Mouse (Mus musculus) naive thymus-derived CD4-positive, alpha-beta T cell, adult 2 months (primary cell): ENCODE data around the gene Chil1.

Source experiments
- DNase-seq: peaks from one replicate; pipeline ENCODE4 v3.0.0-alpha.2; 2011; ENCODE audit warnings: low read depth

Chil1 gene

GRCm38 (mm10) chr1:134182025-134182424, at the start of gene Chil1:
Gene Chil1, plus strand, starts transcription at chr1:134182176.
- no peak for DNase-seq

DNA sequence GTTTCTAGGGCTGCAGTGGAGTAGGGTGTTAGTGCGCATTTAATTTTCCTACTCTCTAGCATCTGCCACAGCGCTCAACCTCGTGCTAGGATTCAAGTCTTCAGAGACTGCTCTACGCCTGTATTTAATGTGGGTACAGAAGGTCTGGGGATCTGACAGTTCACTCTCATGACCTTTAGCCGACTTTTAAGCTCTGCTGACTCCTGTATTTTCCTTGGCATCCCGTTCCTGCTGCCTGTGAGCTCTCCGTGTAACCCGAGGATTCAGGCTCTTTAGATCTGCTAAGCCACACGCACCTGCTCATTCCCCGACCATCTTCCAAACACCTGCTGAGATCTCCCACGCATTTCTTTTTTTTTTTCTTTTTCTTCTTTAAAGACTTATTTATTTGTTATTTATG, 48.7 kb upstream of the Chil1 start:
- no peak for DNase-seq

GRCm38 (mm10) chr1:134136351-134136750, 45.6 kb upstream of the Chil1 start:
- DNase-seq: no peak

GRCm38 (mm10) chr1:134138424-134138823, 43.6 kb upstream of the Chil1 start:
- no peak for DNase-seq

DNA sequence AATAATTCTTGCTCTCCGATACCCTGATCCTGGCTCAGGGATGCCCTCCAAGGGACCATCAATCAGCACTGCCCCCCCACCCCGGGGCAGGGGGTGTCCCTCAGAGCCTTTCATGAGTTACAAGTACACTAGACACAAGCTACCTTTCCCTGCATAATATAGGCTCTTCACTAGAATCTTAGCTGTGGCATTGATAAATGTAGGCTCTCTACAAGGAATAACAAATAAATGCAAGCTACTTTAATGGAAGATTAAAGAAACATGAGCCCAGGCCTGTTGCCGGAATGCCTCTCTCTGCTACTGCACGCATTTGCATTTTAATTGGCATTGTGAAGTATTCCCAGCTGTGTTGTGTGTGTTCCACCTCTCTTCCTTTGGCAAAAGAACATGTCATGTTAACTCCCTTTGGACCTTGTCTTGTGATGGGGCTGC, 39.6 kb upstream of the Chil1 start:
- DNase-seq: no peak

DNA sequence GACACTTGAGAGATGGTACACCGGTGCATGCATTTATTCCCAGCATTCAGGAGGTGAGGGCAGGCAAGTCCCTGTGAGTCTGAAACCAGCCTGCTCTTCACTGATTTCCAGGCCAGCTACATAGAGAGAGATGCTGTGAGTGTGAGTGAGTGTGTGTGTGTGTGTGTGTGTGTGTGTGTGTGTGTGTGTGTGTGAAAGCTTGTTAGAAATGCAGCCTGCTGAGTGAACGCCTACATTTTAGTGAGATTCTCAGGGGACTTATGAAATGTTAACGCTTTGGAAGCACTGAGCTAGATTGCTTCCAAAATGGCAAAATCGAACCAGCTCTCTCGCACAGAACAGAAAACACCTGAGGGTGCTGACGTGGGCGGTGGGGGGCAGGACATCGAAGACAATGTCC, 35.9 kb upstream of the Chil1 start:
- no peak for DNase-seq

DNA sequence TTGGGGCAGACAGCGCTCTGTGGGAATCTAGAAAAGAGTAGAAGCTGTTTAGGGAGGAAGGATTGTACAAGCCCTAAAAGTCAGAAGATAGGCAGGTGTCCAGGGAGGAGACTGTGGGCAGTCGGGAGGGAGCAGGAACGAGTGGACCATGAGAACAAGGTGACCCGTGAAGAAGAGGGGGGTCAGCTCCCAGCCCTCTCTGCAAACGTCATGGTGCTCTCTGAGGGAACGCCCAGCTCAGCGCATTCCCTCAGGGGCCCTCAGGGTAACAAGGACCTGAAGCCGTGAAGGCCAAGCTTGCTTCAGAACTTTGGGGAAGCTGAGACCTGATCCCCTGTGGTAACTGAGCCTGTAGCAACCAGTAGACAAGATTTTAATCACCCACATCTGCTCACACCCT, 31.9 kb upstream of the Chil1 start:
- DNase-seq: no peak

DNA sequence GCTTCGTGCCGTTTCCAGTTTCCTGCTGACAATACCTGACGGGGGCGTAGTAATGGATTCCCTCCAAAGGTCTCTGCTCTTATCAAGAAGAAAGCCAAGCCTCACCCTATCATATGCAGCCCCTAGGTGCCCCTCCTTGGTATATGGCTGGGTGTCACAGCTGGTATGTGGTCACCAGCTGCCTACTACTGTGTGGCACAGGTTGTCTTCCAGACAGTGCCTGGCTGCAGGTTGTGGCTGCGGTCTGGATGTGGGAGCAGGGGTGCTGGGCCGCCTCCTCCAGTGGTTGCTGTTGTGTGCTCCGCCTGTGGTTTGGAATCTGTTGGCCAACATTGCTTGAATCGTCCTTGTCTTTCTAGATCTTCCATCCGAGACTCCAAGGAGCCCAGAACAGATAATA, 31.2 kb upstream of the Chil1 start:
- DNase-seq: no peak

DNA sequence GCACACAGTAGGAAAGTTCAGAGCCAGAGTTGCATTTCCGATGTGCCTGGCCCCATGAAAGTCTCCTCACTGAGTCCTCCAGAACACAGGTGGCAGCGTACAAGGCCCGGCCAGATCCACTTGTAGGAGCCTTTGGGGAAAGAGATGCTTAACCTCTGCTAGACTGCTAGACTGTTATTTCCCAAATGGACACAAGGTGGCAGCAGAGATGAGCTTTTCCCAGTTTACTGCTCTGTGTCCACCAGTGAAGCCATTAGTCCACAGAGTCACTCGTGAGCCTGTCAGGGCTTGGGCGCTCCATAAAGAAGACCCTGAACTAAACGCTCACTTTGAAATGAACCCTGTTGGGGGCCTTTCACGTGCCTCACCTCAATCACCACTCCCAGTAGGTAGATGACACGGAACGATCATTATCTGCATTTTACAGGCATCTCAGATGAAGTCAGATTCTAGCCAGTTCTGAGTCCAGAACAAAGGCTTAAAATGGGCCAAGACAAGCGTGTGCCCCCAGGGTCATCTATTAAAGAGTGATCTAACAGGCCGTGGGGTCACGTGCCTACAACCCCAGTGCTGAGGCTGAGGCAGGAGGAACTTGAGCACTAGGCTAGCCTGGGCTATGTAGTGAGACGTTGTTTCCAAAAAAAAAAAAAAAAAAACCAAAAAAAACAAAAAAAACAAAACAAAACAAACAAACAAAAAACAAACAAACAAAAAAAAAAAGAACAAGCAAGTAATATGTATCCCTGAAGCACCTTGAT, 30.1 kb upstream of the Chil1 start:
- DNase-seq: peak; percentile 78

GRCm38 (mm10) chr1:134152626-134153590, 29.1 kb upstream of the Chil1 start:
- no peak for DNase-seq

GRCm38 (mm10) chr1:134154121-134154520, 27.9 kb upstream of the Chil1 start:
- no peak for DNase-seq

DNA sequence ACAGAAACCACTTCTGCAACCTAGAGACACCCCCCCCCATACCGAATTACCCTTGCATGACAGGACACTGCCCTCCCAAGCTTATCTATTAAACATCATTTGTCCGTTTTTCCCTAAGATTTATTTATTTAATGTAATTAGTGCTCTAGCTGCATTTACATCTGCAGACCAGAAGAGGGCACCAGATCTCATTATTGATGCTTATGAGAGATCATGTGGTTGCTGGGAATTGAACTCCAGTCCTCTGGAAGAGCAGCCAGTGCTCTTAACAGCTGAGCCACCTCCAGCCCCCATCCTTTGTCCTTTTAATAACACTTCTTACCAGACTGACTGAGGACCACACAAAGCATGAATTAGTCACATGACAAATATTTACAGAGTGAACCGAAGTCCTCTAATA, 27.3 kb upstream of the Chil1 start:
- peak; percentile 23 for DNase-seq

DNA sequence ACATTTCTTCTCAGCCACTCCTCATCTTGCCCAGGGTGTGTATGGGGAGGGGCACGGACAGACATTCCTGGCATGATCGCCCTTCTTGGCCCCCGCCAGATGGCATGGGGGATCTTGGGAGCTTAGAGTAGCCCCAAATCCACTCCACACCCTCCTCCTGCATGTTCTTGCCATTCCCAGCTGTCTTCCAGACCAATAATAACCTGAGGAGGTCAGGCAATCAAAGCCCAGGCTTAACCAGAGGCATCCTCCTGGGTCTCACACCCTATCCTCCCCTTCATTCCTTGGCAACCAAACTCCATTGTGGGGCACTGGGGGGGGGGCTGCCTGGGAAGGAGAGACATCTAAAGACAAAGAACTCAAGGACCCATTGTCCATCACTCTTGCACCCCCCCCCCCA, 21.6 kb upstream of the Chil1 start:
- DNase-seq: no peak

DNA sequence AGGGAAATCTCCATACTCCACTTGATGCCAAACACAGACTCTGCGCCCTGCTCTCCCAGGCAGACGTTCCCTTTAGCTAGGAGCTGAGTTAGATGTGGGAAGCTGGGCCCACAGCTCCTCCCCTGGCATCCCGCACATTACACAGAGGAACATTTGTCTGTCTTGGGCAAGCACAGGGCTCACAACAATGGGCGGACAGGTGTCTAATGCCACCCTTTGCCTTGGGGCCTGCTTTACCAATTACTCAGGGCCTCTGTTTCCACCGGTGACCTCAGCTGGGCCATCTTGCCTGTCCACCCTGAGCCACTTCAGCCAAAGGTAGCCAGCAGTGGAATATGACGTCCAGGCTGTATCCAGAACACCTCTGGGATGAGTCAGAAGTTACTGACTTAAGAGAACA, 20.6 kb upstream of the Chil1 start:
- DNase-seq: no peak

DNA sequence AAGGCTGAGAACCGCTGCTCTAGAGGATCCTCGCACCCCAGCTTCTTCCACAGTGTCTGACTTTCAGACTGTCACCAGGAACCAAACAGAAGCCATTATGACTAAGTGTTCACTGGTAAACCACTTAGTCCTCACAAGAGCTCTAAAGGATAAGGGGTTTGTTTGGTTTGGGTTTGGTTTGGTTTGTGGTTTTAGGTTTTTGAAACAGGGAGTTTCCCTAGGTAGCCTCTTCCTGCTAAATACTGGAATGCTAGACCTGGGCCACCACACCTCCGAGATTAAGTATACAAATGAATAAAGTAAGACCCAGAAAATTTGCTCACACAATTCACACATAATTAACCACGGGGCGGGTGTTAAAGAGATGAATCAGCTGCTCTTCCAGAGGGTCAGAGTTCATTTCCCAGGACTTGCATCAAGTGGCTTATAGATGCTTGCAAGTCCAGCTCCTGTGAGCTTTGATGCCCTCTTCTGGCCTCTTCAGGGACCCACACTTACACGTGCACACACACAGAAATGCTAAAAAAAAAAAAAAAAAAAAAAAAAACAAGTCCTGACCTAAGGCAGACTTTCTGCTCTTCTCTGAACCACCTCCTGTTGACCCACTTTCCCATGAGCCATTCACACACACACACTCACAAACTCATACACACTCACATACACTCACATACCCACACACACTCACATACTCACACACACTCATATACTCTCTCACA, 19.3 kb upstream of the Chil1 start:
- DNase-seq: no peak

DNA sequence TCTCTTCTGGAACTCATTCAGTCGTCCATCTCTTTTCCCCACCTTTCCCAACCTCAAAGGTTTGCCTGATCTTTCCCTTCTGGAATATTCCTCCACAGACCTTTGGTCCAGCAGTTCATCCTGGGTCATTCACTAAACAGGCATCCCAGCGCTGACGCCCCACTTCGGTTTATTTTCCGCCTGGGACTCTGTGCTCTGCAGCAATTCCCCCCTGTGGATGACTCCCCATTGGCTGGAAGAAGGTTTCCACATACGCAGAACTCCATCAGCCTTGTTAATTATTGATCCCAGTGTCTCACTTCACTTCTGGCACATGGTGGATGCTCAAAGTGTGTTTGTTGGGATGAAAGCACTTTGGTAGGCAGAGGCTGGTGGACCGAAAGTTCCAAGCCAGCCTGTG, 18.5 kb upstream of the Chil1 start:
- no peak for DNase-seq

DNA sequence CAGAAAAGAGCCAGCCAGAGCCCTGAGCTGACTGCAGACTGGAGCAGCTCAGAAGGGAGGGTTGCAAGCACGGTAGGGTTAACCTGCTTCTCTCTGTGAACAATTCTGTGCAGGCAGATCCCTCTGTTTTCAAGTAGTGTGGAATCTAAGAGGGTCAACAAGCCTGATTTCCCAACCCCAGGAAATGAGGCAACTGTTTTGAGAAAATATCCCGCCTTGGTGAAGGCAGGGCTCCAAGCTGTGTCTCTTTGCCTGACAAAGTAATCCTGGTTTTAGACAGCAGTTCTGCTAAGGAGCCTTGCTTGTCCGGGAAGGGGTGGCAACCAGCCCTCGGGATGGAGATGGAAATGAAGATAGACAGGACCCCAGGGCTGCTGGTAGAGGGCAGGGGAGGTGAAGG, 17.5 kb upstream of the Chil1 start:
- no peak for DNase-seq

DNA sequence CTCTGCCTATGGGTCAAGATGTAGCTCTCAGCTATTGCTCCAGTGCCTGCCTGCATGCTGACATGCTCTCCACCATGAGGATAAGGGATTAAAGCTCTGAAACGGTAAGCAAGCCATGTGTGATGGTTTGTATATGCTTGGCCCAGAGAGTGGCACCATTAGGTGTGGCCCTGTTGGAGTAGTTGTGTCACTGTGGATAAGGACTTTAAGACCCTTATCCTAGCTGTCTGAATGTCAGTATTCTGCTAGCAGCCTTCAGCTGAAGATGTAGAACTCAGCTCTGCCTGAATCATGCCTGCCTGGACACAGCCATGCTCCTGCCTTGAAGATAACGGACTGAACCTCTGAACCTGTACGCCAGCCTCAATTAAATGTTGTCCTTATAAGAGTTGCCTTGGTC, 15.4 kb upstream of the Chil1 start:
- DNase-seq: no peak

- DNase-seq: no peak
Measured at GRCm38 (mm10) chr1:134167416-134168305, 14.3 kb upstream of the Chil1 start.

- no peak for DNase-seq
Measured at GRCm38 (mm10) chr1:134168567-134168966, 13.4 kb upstream of the Chil1 start.

DNA sequence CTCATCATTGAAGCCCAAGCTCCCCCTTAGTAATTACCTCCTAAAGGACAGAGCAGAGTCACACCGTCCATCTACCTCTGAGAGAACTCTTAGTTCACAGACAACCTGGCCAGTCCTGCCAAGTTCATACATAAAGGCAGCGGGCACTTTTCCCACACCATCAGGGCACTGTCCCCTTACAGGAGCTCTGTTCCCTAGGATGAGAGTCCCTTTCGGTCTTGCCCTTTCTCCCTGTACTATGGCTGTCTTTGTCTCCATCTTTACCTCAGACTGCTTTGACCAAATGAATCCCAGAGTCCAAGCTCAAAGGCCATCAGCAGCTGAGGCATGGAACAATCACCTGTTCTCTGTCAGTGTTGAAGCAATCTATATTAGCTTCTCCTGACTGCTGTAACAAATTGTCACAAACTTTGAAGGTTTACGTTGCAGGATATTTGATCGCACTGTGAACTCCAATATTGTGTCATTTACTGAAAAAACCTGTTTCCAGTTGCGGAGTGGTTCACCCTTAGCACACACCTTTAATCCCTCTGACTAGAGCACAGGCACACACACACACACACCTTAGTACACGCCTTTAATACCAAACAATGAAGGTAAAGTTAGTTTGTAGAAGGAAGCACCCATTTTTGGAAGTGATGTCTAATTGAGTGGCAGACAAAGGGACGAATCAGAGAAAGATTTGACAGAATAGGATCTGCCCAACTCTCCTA, 12.8 kb upstream of the Chil1 start:
- no peak for DNase-seq
